Mouse (Mus musculus) neural tube, embryonic 13.5 days (tissue): ENCODE data around the gene Lpcat3. TPM values are rescaled to one million over a fixed set of nuclear protein-coding genes. Genes with fewer than 3 reads are reported as not detected.
"Not testable (repeated sequence)": the region's sequence is repeated elsewhere in the genome, so short reads cannot be mapped to it uniquely, and the experiment has no call there.

Source experiments
- ATAC-seq: fragments of 200-750 bp; cut with Nextera tagmentation; 2 replicates; pipeline ENCODE4 v1.8.0; 2017; ENCODE audit warnings: low read depth, mild to moderate bottlenecking, moderate TSS enrichment, moderate library complexity
- H3K27ac ChIP-seq: fragments of 300-500 bp; sonication (generic); replicated peaks from 2 replicates; pipeline ENCODE4 v1.5.1; 2015; ENCODE audit warnings: moderate library complexity, mild to moderate bottlenecking, inconsistent platforms
- H3K27me3 ChIP-seq: fragments of 300-500 bp; sonication (generic); 2 replicates; pipeline ENCODE4 v1.6.1; 2015; ENCODE audit warnings: mild to moderate bottlenecking, inconsistent platforms
- H3K36me3 ChIP-seq: fragments of 300-500 bp; sonication (generic); 2 replicates; pipeline ENCODE4 v1.6.1; 2015; ENCODE audit warnings: mild to moderate bottlenecking, inconsistent platforms
- H3K4me1 ChIP-seq: fragments of 300-500 bp; sonication (generic); replicated peaks from 2 replicates; pipeline ENCODE4 v1.6.1; 2015; ENCODE audit warnings: inconsistent platforms
- H3K4me2 ChIP-seq: fragments of 300-500 bp; sonication (generic); 2 replicates; pipeline ENCODE4 v1.6.1; 2015; ENCODE audit warnings: inconsistent platforms, mild to moderate bottlenecking, moderate library complexity
- H3K4me3 ChIP-seq: fragments of 300-500 bp; sonication (generic); 2 replicates; pipeline ENCODE4 v1.5.1; 2015; ENCODE audit warnings: mild to moderate bottlenecking, inconsistent platforms
- H3K9ac ChIP-seq: fragments of 300-500 bp; sonication (generic); 2 replicates; pipeline ENCODE4 v1.6.1; 2015; ENCODE audit warnings: moderate library complexity, mild to moderate bottlenecking, inconsistent platforms
- H3K9me3 ChIP-seq: fragments of 300-500 bp; sonication (generic); 2 replicates; pipeline ENCODE4 v1.6.1; 2016; ENCODE audit warnings: inconsistent platforms
- WGBS: fragments of 180-500 bp; shearing (Covaris S2); methylation state at CpG from one replicate; pipeline ENCODE4 v1.1.7; 2015; 5-methylcytosine and 5-hydroxymethylcytosine counted together
- polyA plus RNA-seq: library from polyadenylated mRNA; unstranded; fragments of >200 nt; fragmentation: Nextera tagmentation; extraction: Ambion mirVana; gene quantifications from 2 replicates; pipeline ENCODE4 v1.2.1, GENCODE M21; 2015

Lpcat3 gene
- polyA plus RNA-seq, 1 experiment from 2014 or later = 43.7 TPM

GRCm38 (mm10) chr6:124682291-124682690 is 19.5 kb downstream of the Lpcat3 start:
- not testable (repeated sequence) for ATAC-seq

DNA sequence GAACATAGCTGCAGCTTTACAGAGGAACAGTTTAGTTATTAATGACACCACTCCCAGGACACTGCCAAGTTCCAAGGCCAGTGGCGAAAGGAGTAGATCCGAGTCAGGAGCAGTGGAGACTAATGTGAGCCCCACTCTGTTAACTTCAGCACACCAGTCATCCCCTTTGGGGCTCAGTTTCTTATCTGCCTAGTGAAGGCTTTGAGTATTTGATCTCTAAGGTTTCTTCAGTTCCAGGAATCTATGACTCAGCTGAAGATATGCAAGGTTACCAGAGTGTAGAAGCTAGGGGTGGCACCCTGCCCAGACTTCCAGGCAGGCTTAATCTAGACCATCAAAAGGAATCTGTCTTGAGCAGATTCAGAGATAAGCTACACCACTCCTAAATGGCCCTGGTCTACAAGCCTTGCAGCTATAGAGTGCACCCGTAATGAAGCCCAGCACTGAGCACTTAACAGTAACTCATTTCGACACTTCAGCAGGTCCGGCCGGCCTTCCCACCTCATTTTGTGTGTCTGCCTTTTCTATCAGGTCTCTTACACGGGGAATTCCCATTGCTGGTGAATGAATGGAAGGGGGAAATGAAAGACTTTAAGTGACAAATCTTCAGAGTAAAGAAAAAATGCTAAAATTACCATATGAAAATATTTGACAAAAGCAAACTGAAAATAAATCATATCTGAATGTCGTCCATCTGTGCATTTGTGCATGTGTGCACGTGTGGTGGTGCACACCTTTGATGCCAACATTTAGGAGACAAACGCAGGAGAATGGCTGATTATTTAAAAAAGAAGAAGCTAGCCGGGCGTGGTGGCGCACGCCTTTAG is 21.0 kb downstream of the Lpcat3 start:
- H3K9ac ChIP-seq = no peak overlapping the region
- no peak for ATAC-seq
- no peaks in the 10 kb centered on the region for H3K4me1 ChIP-seq
- no peak overlapping the region for H3K27ac ChIP-seq
- no peak overlapping the region for H3K4me3 ChIP-seq
- WGBS = 86% methylated on average over 14 of the region's 14 CpGs
- no peaks in the 10 kb centered on the region for H3K36me3 ChIP-seq
- no peak overlapping the region for H3K4me2 ChIP-seq
- H3K9me3 ChIP-seq = no peaks in the 10 kb centered on the region
- H3K27me3 ChIP-seq = no peaks in the 10 kb centered on the region

More at GRCm38 (mm10) chr6:124682291-124682690, 19.5 kb downstream of the Lpcat3 start:
- 67% methylated on average over 6 of the region's 6 CpGs for WGBS
- not testable (repeated sequence) for H3K27me3 ChIP-seq, H3K4me2 ChIP-seq, H3K9ac ChIP-seq, H3K4me1 ChIP-seq, H3K4me3 ChIP-seq, H3K27ac ChIP-seq, H3K36me3 ChIP-seq, H3K9me3 ChIP-seq

GRCm38 (mm10) chr6:124685606-124686386 is 23.0 kb downstream of the Lpcat3 start:
- no peak for ATAC-seq
- H3K36me3 ChIP-seq = no peaks in the 10 kb centered on the region
- H3K9me3 ChIP-seq = no peaks in the 10 kb centered on the region
- no peak overlapping the region for H3K4me2 ChIP-seq
- H3K4me1 ChIP-seq = no peaks in the 10 kb centered on the region
- H3K4me3 ChIP-seq = no peak overlapping the region
- no peak overlapping the region for H3K9ac ChIP-seq
- H3K27me3 ChIP-seq = no peaks in the 10 kb centered on the region
- WGBS = 74% methylated on average over 12 of the region's 12 CpGs
- H3K27ac ChIP-seq = no peak overlapping the region

DNA sequence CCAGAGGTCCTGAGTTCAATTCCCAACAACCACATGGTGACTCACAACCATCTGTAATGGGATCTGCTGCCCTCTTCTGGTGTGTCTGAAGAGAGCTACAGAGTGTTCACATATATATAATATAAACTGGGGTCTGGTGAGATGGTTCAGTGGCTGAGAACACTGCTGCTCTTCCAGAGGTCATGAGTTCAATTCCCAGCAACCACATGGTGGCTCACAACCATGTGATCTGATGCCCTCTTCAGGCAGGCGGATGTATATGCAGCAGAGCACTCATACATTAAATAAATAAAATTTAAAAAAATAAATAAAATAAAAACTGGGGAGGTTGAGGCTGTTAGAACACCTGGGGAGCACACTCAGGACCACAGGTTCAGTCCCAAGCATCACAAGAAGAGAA is 23.8 kb downstream of the Lpcat3 start:
- not testable (repeated sequence) for H3K9me3 ChIP-seq, H3K4me3 ChIP-seq, H3K36me3 ChIP-seq, H3K4me2 ChIP-seq, H3K4me1 ChIP-seq, H3K9ac ChIP-seq, H3K27ac ChIP-seq, H3K27me3 ChIP-seq, ATAC-seq
- WGBS = 77% methylated on average over 1 of the region's 1 CpGs

DNA sequence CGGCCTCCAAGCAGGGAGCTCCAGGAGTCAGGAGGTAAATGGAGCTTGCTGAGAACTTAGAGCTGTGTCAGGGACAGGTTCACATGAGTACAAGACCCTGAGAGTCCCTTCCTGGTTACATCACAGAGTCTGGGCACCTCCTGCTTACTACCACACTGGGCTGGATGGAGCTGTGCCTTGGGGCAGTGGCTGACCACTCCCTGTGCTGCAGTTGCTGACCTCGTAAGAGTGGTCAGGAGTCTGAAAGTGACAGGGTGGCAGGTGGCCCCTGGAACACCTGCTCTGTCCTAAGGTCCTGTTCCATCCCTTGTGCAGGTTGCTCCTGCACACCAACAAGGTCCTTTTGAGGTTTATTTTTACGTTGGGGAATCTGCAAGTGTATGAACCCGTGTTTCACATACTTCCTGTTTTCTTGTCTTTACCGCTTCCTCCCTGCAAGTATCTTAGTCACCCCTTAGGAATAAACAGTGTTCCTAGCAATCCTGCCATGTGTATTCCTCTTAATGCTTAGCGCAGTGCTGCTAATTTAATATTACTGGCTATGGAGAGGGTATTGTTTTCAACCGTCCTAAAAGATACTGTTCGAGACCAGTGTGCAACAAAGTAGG is 25.4 kb downstream of the Lpcat3 start:
- ATAC-seq = no peak

DNA sequence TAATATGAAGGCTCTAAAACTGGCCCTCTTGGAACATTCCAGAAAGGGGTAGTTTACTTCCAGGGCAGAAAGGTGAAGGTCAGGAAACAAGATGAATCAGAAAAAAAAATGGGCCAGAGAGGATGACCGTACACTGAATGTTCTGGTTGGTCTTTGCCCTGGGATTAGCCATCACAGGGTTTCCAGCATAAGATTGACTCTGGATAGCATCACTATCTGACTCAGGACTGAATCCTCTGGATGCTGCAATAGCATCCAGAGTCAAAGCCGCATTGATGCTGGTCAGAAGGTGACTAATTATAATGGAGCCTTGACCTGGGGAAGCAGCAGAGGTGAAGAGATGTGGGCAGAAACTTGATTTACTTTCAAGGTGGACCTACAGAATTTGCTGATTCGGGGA is 26.2 kb downstream of the Lpcat3 start:
- WGBS = 92% methylated on average over 3 of the region's 3 CpGs
- Histone ChIP-seq H3K9ac (no peak overlapping the region), H3K4me2 (no peak overlapping the region), H3K36me3 (no peaks in the 10 kb centered on the region), H3K27ac (no peak overlapping the region), H3K27me3 (no peaks in the 10 kb centered on the region), H3K4me1 (peaks cover 9% of the 10 kb centered on the region; the same call in 1 of the 2 replicates), H3K4me3 (no peak overlapping the region), H3K9me3 (no peaks in the 10 kb centered on the region)
- no peak for ATAC-seq

More for the DNA sequence above, 25.4 kb downstream of the Lpcat3 start:
- Histone ChIP-seq H3K27me3 (no peaks in the 10 kb centered on the region), H3K9ac (no peak overlapping the region), H3K36me3 (no peaks in the 10 kb centered on the region), H3K4me1 (0 out of 2 replicates have a peak, but pooled peaks cover 2% of the 10 kb centered on the region), H3K4me2 (no peak overlapping the region), H3K27ac (no peak overlapping the region), H3K4me3 (no peak overlapping the region), H3K9me3 (no peaks in the 10 kb centered on the region)
- 90% methylated on average over 8 of the region's 8 CpGs for WGBS

DNA sequence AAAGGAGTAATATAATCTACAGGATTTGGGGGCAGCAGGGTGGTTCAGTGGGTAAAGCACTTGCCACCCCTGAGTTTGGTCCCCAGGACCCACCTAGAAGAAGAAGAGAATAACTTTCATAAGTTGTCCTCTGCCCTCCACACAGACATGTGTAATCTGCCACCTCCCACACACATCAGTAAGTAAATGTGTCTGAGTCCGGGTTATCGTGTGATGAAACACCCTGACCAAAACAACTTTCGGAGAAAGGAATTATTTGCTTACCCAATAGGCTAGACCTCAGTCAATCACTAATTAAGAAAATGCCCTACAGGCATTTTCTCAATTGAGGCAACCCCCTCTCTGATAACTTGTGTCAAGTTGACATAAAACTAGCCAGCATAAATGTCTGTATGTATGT is 27.7 kb downstream of the Lpcat3 start:
- H3K27ac ChIP-seq = no peak overlapping the region
- H3K4me1 ChIP-seq = peaks cover 17% of the 10 kb centered on the region; the same call in 1 of the 2 replicates
- no peak overlapping the region for H3K4me2 ChIP-seq
- no peaks in the 10 kb centered on the region for H3K9me3 ChIP-seq
- no peaks in the 10 kb centered on the region for H3K36me3 ChIP-seq
- H3K4me3 ChIP-seq = no peak overlapping the region
- ATAC-seq = no peak
- no peak overlapping the region for H3K9ac ChIP-seq
- 93% methylated on average over 3 of the region's 3 CpGs for WGBS
- H3K27me3 ChIP-seq = no peaks in the 10 kb centered on the region

GRCm38 (mm10) chr6:124693243-124693981 is 30.6 kb downstream of the Lpcat3 start:
- H3K9me3 ChIP-seq = no peaks in the 10 kb centered on the region
- H3K27ac ChIP-seq = 0 out of 2 replicates have a peak overlapping the region, but pooled peaks have one; percentile 15
- no peaks in the 10 kb centered on the region; the same call in 1 of the 2 replicates for H3K36me3 ChIP-seq
- no peaks in the 10 kb centered on the region for H3K27me3 ChIP-seq
- H3K4me1 ChIP-seq = peaks cover 17% of the 10 kb centered on the region; the same call in 1 of the 2 replicates
- 80% methylated on average over 15 of the region's 15 CpGs for WGBS
- no peak overlapping the region for H3K4me2 ChIP-seq
- no peak overlapping the region for H3K9ac ChIP-seq
- ATAC-seq = no peak
- no peak overlapping the region for H3K4me3 ChIP-seq

- Histone ChIP-seq H3K4me3 (no peak overlapping the region), H3K27ac (peak overlapping the region; percentile 15; the same call in 1 of the 2 replicates), H3K4me2 (no peak overlapping the region), H3K27me3 (no peaks in the 10 kb centered on the region), H3K36me3 (peaks cover 8% of the 10 kb centered on the region), H3K4me1 (peaks cover 17% of the 10 kb centered on the region; the same call in 1 of the 2 replicates), H3K9ac (no peak overlapping the region), H3K9me3 (no peaks in the 10 kb centered on the region)
- ATAC-seq = peak; percentile 79
- WGBS = 81% methylated on average over 15 of the region's 15 CpGs
Measured at GRCm38 (mm10) chr6:124694166-124694955, 31.5 kb downstream of the Lpcat3 start.

- Histone ChIP-seq H3K4me1 (peaks cover 17% of the 10 kb centered on the region; the same call in 1 of the 2 replicates), H3K4me3 (no peak overlapping the region), H3K36me3 (peaks cover 26% of the 10 kb centered on the region), H3K27ac (no peak overlapping the region), H3K9me3 (no peaks in the 10 kb centered on the region), H3K4me2 (no peak overlapping the region), H3K27me3 (no peaks in the 10 kb centered on the region), H3K9ac (no peak overlapping the region)
- ATAC-seq = no peak
- 91% methylated on average over 7 of the region's 7 CpGs for WGBS
Measured at GRCm38 (mm10) chr6:124696441-124697150, 33.8 kb downstream of the Lpcat3 start.
